Mouse (Mus musculus) urinary bladder, adult 2 months (tissue): ENCODE results near the gene Pgrmc2. TPM values are rescaled to one million over a fixed set of nuclear protein-coding genes. Genes with fewer than 3 reads are reported as not detected.

ENCODE experiments used
- polyA plus RNA-seq: library from polyadenylated mRNA; depleted of rRNA; stranded (reverse); fragments of >200 nt; gene quantifications from 2 replicates; pipeline ENCODE4 v1.2.3, GENCODE M21; 2012; rRNA removed

Pgrmc2 gene
- polyA plus RNA-seq, 1 experiment, result 31.8 TPM

Other genes with a start within 250 kb of the Pgrmc2 start
- gene Mfsd8, start 236.2 kb downstream of the Pgrmc2 start, polyA plus RNA-seq, result 9.3 and 9.8 TPM in 2 replicates
- gene Abhd18, start 236.1 kb downstream of the Pgrmc2 start, polyA plus RNA-seq, result 5.1 and 5.5 TPM in 2 replicates
- 0.06 and 0.15 TPM in 2 replicates for gene 1700034I23Rik, start 180.5 kb downstream of the Pgrmc2 start, polyA plus RNA-seq
- 25.2 and 25.7 TPM in 2 replicates for gene Larp1b, start 133.2 kb downstream of the Pgrmc2 start, polyA plus RNA-seq